Mouse (Mus musculus): ENCODE measurements around the gene Riox2. TPM values are rescaled to one million over a fixed set of nuclear protein-coding genes. Genes with fewer than 3 reads are reported as not detected.

The Riox2 gene
- polyA plus RNA-seq (2015; fragmentation: Nextera tagmentation; extraction: Ambion mirVana): 11.9 and 12.6 TPM in 2 replicates

DNA sequence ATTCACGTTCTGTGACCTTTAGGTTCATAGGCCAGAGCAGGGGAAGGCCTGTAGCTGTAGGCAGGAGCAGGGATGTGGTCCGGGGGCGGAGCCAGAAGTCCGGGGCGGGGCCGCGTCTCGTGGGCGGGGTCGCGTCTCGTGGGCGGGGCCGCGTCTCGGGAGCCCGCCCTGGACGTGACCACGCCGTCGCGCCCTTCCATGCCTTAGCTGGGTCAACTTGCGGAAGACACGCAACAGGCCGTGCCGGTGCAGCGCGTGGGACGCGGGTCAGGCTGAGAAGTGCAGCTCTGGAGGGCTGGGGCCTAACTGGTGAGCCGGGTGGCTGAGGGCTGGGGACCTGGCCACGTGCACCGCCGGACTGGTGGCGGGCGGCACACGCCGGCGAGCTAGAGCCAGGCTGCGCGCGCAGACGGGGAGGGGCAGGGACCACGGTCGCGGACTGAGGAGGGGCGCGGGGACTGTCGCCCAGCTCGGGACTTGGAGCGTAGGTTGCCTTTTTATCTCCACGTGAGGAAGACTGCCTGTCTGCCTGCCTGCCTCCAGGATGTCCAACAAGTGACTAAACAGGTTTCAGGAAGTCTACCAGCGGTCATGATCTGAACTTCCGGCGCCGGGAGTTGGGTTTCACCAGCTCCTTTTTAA, at the start of gene Riox2:
TSS of gene Riox2 (plus strand) at position 139 of the 642 bp plus-strand sequence.

Other genes with a start within 250 kb of the Riox2 start
- gene Olfr201, start 199.1 kb upstream of the Riox2 start, polyA plus RNA-seq (2015; fragmentation: Nextera tagmentation; extraction: Ambion mirVana): not detected in 2 replicates
- not detected in 2 replicates for gene Olfr202, start 185.0 kb upstream of the Riox2 start, polyA plus RNA-seq (2015; fragmentation: Nextera tagmentation; extraction: Ambion mirVana)
- not detected in 2 replicates for gene Olfr203, start 172.9 kb upstream of the Riox2 start, polyA plus RNA-seq (2015; fragmentation: Nextera tagmentation; extraction: Ambion mirVana)
- gene Olfr204, start 153.5 kb upstream of the Riox2 start, polyA plus RNA-seq (2015; fragmentation: Nextera tagmentation; extraction: Ambion mirVana): not detected in 2 replicates
- gene Olfr205, start 140.6 kb upstream of the Riox2 start, polyA plus RNA-seq (2015; fragmentation: Nextera tagmentation; extraction: Ambion mirVana): not detected in 2 replicates
- gene Olfr206, start 122.5 kb upstream of the Riox2 start, polyA plus RNA-seq (2015; fragmentation: Nextera tagmentation; extraction: Ambion mirVana): not detected in 2 replicates
- not detected in 2 replicates for gene Olfr209, start 107.8 kb upstream of the Riox2 start, polyA plus RNA-seq (2015; fragmentation: Nextera tagmentation; extraction: Ambion mirVana)
- 0.06 TPM in 1 of 2 replicates, not detected in the other for gene Gabrr3, start 64.4 kb upstream of the Riox2 start, polyA plus RNA-seq (2015; fragmentation: Nextera tagmentation; extraction: Ambion mirVana)
- 1.6 and 2.0 TPM in 2 replicates for gene Crybg3, start 129.2 kb downstream of the Riox2 start, polyA plus RNA-seq (2015; fragmentation: Nextera tagmentation; extraction: Ambion mirVana)
- gene Arl6, start 167.6 kb downstream of the Riox2 start, polyA plus RNA-seq (2015; fragmentation: Nextera tagmentation; extraction: Ambion mirVana): 55.7 and 59.9 TPM in 2 replicates